Comparison of ENCODE assay signal across 18 mouse cellular contexts in the genomic region with DNA sequence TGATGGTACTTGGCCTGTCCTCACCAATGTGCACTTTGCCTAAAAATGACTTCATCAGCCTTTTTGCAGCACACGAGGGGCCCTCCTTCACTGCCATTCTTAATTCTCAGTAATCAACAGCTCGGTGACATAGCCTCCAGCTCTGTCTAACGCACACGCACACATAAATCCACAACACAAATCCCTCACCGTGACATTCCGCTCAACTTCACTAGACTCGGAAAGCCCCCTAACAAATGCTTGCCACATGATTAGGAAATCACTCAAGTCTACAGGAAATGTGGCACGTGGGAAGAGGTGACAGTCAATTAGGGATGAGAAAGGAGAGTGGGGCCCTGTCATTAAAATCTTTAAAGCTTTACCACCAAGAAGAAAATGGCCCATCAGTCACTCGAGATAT.
"Had no signal": no experiment of that assay in that cellular context is flagged by ENCODE, and none has a peak within 500 bp of the region (broad histone marks: within the 10 kb centered on the region; RNA-seq: fewer than 3 reads in every experiment).

No protein-coding gene starts in this region.

- DNase-seq: kidney, adult 18-20 months; kidney, adult 9 months; kidney, postnatal 14 days; kidney, postnatal 4 days; liver; liver, embryonic 13.5 days; lung, adult 2 months; lung, postnatal 14 days; lung, postnatal 4 days; right cerebral cortex, adult 18-20 months; right cerebral cortex, postnatal 14 days; right cerebral cortex, postnatal 4 days; thymus, postnatal 36 days had no signal

- H3K36me3 ChIP-seq: liver, embryonic 13.5 days; stomach, embryonic 15.5 days had no signal

- H3K4me1 ChIP-seq: stomach, embryonic 15.5 days had no signal

- H3K27ac ChIP-seq: limb, embryonic 10.5 days; limb, embryonic 13.5 days; liver, embryonic 13.5 days; stomach, embryonic 15.5 days had no signal

- H3K4me2 ChIP-seq: limb, embryonic 13.5 days; liver, embryonic 13.5 days; stomach, embryonic 15.5 days had no signal

- H3K4me3 ChIP-seq: limb, embryonic 10.5 days; limb, embryonic 13.5 days; liver, embryonic 13.5 days; stomach, embryonic 15.5 days had no signal

- ATAC-seq: inflammation-experienced regulatory T-cells, adult 6 months; intestine, embryonic 16.5 days had no signal

- H3K9me3 ChIP-seq: limb, embryonic 10.5 days; limb, embryonic 13.5 days; liver, embryonic 13.5 days; stomach, embryonic 15.5 days had no signal

- H3K27me3 ChIP-seq: liver, embryonic 13.5 days; stomach, embryonic 15.5 days had no signal

- H3K9ac ChIP-seq: limb, embryonic 13.5 days; liver, embryonic 13.5 days; stomach, embryonic 15.5 days had no signal
